Mouse (Mus musculus): ENCODE results near the gene A630095N17Rik.
A peak's percentile ranks its signal among the peaks of the same experiment; 100 is the strongest.
"Not testable (repeated sequence)": the region's sequence is repeated elsewhere in the genome, so short reads cannot be mapped to it uniquely, and the experiment has no call there.

A630095N17Rik gene

DNA sequence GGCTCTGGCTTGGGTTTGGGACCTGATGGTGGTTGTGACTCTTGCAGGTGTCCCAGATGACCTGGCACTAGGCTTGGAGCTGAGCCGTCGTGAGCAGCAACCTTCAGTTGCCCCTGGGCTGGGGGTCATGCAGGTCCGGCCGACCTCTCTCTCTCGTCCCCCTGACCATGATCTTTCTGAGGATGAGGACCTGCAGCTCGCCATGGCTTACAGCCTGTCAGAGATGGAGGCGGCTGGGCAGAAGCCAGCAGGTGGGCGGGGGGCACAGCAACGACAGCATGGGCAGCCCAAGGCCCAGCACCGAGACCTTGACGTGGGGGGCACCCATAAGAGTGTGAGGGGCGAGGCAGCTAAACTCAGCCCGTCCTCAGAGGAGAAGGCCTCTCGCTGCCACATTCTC, 11.5 kb upstream of the A630095N17Rik start:
- DNase-seq, result no peak

DNA sequence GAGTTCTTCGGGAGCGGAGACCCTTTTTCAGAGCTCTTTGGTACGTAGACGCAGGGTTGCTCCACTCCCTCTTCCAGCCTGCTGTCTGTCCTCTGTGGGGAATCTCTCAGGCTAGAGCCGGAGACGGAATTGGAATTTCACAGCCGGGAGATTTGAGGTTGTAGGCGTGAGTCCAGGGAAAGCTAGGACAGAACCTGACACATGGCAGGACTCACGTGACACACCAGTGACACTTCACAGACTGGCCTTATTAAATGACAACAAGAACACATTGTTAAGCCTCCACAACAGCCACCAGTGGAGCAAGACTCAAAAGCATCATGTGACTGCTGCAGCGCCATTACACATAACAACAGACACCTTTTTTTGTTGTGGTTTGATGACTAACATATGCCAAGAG, 7.7 kb upstream of the A630095N17Rik start:
- DNase-seq, result no peak

DNA sequence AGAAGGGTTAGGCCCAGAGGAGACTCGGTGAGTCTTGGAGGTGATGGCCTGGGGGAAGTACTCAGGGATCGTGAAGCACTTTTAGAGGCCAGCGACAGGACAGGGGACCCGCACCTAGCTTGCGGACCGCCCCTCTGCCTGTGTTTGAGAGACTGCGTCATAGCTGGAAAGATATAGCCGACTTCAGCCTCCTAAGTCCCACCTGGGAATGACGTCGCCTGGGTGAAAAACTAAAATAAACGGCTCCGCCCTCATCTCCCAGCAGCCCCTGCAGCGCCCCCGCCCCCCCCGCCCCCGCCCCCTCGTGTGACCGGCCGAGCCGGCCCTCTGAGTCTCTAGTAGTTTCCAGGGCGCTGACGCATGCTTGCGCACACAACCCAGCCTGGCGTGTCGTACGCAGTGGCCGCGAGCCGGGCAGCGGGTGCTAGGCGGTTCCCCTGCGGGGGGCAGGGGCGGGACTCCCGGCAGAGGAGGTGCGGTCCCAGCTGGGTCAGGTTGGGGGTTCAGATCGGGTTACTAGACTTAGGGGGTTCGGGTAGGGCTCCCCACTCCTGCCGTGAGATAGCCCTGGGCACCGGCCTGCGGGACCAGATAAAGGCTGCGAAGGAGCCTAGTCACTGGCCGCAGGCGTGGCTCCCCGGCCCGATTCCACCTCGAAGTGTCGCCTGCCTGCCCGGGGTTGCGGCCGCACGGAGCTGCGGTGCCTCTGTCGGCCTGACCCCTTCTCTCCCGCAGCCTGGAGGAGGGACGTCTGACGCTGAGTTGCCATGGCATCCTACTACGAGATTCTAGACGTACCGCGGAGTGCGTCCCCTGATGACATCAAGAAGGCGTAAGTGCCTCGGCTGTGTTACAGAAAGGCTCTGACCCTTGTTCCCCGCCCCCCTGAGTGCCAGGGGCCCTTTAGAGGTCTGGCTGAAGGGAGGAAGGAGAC, 4.5 kb upstream of the A630095N17Rik start, which contains the start of gene Dnajb2:
TSS of gene Dnajb2 (plus strand) at position 290 of the 934 bp plus-strand sequence.
- peak; percentile 89 to 92 for DNase-seq

DNA sequence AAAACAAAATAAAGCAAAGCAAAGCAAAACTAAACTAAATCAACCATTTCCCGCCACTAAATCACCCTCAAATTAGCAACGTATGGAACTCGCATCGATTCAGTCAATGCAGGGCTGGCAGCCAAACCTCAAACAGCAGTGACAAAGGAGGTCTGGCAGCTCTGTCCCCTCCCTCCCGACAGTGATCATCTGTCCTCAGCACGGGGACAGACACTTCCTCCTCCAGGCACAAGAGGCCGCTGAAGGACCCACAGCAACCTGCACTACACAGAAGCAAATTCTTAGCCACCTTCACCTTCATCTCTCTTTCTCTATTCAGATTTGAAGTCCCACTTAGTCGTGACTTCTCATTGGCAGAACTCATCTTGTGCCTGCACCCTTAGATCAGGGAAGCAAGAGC, 2.7 kb upstream of the A630095N17Rik start:
- DNase-seq, result peak; percentile 70 to 76

DNA sequence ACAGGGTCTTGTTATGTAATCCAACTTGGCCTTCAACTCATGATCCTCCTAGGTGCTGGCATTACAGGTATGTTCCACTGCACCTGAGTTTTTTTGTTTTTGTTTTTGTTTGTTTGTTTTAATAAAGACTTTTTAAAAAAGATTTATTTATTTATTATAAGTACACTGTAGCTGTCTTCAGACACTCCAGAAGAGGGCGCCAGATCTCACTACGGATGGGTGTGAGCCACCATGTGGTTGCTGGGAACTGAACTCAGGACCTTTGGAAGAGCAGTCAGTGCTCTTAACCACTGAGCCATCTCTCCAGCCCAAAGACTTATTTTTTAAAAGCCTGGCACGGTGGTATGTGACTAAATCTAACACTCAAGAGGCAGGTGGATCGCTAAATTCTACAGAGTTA, 587 bp upstream of the A630095N17Rik start:
- not testable (repeated sequence) for DNase-seq

DNA sequence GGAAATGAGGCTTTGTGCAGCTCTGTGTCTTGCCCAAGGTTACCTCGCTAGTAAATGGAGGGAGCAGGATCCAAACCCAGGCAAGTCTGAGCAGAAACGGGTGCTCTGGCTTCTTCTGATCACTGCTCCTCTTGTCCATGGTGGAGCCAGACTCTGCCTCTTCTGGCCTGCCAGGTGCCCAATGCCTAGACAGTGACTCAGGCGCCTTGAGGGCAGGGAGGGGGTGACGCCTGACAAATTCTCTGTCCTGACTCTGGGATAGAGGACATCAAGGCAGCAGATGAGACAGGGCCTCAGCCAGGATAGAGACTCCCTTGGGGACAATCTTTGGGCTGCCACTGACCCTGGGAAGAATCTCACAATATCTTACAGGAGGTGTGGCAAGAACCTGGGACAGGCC, 678 bp downstream of the A630095N17Rik start:
- DNase-seq, result no peak

DNA sequence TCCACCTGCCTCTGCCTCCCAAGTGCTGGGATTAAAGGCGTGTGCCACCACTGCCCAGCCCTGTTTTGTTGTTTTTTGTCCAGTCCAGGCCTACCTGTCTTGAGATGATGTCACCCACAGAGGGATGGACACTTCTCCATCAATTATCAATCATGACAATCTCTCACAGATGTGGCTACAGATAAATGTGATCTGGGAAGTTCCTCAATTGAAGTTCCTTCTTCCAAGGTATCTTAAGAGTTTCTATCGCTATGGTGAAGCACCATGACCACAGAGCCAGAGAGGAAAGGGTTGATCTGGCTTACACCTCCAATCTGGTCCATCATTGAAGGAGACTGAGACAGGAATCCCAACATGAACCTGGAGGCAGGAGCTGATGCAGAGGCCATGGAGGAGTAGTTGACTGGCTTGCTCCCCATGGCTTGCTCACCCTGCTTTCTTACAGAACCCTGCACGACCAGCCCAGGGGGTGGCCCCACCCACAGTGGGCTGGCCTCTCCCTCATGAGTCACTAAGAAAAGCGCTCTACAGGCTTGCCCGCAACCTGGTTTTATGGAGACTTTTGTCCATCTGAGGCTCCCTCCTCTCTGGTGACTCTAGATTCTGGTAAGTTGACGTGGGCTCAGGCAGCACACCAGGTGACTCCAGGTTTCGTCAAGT, 1.4 kb downstream of the A630095N17Rik start:
- DNase-seq, result no peak

DNA sequence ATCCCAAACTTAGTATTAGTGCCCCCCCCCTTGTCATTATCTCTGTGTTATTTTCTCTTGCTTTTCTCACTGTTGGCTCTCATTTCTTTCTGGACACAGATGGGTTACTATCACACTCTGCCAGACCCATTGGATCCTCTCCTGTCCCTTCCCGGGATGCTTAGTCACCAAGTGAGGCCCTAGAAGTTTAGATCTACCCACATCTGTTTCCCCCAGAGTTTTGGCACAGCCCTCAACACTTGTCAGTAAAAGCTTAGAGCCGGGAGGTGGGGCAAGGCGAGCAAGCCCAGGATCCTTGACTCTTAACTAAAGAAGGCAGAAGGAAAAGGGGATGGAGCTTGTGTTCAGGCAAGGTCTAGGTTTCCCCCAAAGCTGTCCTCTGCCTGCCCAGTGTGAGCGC, 2.7 kb downstream of the A630095N17Rik start:
- DNase-seq, result no peak

DNA sequence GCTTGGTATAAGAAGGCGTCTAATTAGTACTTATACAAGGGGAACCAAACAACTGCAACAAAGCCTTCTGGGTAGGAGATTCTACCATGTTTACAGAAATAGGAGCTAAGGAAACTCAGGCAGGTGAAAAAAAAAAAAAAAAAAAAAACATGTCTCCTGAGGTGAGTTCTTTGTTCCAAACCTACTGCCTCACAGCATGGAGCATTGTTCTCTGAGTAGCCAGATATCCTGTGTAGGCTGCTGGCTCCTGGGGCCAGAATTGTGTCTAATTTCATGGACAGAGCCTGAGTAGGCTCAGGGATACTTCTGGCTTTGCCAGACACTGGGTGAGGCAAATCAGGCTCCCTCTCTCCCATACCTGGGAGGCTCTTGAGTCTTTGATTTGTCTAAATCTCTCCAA, 4.2 kb downstream of the A630095N17Rik start:
- DNase-seq, result no peak

DNA sequence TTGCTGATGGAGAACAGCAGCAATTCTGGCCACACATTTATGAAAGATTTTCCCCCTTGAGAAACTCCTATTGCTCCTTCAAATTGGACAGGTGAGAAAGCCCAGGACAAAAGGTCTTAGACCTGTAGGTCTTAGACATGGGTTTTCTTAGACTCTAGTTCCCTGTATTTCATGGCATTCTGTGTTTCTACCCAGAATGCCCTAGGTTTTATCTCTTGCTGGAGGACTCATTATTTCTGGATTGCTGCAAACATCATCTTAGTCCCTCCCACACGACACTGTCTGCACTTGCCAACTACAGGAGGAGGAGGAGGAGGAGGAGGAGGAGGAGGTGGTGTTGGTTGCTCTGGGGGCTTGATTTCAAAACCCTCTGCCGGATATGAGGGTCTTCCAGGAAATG, 5.8 kb downstream of the A630095N17Rik start:
- DNase-seq, result no peak

DNA sequence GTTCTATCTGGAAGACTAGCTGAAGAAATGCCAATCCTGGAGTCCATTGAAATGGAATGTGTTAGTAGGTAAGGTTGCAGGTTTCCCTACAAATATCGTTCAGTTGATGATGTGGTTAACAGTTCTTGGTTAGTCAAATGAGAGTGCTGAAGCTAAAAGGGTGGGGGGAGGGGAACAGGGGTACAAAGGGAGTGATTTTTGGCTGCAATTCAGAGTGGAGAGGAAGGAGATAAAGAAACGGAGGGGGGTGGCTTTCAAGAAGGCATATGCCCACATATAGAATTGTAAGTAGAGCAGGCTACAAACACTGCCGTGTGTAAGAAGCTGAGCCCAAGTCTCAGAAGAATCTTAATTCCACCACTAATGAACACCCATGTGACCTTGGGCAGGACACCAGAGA, 6.4 kb downstream of the A630095N17Rik start:
- no peak for DNase-seq

DNA sequence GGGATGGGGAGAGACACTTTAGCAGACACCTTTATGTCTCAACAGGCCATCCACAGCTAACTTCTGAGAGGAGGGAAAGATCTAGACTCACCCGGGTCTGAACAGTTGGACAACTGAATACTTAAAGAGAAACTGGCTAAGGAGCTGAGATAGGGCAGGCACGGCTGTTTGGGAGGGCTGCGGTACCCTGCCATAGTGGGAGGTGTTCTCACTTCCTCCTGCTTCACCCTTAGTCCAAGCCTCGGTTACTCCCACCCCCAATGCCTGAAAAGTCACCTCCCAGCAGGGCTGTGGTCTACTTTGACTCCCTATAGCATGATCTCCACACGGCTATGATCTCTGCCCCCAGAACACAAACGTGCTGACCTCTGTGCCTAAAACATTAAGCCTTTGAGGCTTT, 8.4 kb downstream of the A630095N17Rik start:
- peak; percentile 30 to 38 for DNase-seq

DNA sequence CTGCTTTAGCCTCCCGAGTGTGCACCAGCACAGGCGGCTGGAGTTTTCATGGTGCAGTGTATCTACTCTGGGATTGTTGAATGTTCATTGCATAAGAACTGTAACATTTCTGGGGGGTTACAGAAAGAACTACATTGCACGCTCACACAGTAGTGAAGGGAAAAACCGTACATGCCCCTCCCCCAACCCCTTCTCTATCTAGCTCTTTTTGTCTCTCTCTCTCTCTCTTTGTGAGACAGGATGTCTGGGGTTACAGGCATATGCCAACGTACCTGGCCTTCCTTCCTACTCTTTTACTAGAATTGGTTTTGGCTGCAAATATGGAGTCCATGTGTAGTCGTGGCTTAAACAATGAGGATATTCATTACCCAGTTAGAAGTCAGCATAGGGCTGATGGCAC, 9.0 kb downstream of the A630095N17Rik start:
- DNase-seq, result no peak

DNA sequence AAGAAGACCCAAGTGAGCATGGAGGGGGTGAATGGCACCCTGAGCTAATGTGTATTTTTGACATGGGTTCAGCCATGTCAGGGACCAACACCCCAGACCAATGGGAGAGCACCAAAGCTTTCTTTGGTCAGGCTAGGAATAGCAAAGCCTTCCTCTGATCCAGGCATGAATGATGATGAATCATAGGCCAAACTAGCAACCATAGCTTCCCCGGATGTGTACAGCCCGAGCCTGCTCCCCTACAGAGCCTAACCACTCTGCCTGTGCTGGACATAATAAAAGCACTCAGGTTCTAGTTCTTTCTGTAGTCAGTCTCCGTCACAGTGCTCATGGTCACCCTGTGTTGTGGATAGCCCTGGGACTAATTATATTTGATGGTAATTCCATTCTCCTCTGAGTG, 10.4 kb downstream of the A630095N17Rik start:
- no peak for DNase-seq

DNA sequence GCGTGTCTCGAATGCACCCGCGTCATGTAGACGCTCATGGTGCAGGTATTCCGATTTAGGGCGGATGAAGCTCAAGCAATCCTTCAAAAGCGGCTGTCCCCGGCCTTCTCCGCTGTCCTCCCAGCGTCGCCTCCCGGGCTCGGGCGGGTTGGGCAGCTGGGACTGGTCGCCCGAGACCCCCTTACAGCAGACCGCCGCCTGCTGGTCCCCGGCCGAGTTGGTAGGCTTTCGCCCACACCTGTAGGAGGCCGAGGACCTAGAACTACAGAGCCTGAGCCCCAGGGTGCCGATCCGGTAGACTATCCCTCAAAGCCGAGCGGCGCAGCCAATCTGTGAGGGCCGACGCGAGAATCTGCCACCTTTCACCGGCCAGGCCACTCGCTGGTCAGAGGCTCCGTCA, 12.4 kb downstream of the A630095N17Rik start, which contains the start of gene Tuba4a:
TSS of gene Tuba4a (minus strand) at position 335 of the 400 bp plus-strand sequence.
- no peak for DNase-seq

DNA sequence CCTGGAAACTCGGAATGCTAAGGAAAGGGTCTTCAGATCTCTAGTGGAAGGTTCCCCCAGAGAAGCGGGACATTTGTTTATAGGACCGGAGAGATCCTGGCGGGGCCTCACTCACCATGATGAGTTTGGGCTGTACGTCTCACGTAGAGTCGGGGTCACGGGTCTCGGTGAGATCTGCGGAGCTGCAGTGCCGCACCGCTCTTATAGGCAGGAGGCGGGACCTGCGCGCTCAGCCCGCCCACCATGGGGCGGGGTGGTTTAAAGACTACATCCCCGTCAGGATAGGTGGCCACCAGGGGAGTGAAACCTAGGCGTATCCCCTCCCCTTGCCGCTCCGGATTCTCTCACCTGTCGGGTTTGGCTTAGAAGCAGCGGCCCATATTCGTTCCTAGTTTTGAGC, 12.8 kb downstream of the A630095N17Rik start:
- peak; percentile 99 for DNase-seq

DNA sequence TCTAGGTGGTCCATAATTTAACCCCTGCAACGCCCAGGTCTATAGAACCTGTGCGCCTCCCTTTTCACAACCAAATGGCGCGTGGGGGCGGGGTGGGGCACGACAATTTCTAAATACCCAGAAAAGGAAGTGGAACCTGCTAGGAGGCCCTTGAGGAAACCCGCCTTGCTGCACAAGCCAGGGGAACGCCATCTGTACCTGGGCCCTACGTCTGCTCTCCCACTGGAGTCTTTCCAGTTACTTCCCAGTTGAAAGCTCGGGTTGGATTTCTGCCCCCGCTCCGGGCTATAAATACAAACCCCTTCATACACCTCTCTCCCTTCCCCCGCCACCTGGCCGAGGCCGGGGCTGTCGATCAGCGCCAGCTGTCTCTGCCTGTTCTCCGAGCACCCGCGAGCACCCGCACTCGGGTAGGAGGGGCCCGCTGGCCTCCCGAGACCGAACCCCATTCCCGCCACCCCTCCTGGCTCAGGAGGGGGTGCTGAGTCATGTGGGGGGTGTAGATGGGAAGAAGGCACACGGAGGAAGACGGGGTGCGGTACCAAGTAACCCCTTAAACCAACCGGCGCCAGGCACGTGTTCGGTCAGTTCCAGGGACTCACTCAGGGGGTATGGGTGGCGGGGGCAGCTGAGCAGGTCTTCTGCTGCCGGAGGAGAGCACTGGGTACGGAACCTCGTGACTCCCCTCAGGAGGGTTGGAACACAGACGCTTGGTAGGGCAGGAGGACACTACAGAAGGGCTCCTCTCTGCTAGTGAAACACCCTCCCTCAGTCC, 13.5 kb downstream of the A630095N17Rik start:
- peak; percentile 82 to 85 for DNase-seq

DNA sequence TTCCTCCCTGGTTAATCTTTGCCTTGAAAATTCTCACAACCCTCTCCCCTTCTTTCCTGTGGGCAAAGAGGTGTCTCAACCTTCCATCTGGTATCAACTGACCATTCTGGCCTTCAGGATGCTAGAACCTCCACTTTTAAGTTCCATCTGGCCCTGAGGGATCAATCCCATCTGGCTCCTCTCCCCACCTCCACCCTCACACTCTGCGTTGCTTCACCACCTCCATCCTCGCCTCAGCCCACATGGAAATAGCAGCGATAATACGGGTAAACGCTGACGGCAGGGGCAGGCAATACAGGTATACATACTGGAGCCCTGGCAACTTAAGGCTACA, 14.0 kb downstream of the A630095N17Rik start:
- DNase-seq, result no peak

DNA sequence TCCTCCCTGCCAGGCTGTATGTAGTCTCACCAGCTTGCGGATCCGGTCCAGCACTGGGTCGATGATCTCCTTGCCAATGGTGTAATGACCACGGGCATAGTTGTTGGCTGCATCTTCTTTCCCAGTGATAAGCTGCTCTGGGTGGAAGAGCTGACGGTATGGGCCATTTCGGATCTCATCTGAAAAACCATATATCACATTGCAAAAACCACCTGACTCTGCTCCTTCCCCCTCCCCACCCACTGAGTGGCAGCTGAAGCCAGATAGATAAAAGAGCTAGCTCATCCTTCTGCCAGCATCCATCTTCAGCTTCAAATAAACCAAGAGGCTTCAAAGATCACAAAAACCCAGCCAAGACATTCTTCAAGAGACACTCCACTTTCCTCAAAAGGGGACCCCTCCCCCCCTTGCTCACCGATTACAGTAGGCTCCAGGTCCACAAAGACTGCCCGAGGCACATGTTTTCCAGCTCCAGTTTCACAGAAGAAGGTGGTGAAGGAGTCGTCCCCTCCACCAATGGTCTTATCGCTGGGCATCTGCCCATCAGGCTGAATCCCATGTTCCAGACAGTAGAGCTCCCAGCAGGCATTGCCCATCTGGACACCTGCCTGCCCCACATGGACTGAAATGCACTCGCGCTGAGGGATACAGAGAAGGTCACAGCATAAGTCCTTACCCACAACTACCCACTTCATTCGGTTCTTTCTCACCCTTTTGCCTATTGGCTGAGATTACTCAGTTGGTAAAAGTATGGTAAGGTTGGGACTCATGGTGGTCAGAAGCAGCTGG, 14.9 kb downstream of the A630095N17Rik start:
- DNase-seq, result no peak

DNA sequence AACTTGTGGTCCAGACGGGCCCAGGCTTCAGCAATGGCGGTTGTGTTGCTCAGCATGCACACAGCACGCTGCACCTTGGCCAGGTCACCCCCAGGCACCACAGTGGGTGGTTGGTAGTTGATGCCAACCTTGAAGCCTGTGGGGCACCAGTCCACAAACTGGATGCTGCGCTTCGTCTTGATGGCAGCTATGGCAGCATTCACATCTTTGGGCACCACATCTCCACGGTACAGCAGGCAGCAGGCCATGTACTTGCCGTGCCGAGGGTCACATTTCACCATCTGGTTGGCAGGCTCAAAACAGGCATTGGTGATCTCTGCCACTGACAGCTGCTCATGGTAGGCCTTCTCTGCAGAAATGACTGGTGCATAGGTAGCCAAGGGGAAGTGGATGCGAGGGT, 16.1 kb downstream of the A630095N17Rik start:
- DNase-seq, result no peak

DNA sequence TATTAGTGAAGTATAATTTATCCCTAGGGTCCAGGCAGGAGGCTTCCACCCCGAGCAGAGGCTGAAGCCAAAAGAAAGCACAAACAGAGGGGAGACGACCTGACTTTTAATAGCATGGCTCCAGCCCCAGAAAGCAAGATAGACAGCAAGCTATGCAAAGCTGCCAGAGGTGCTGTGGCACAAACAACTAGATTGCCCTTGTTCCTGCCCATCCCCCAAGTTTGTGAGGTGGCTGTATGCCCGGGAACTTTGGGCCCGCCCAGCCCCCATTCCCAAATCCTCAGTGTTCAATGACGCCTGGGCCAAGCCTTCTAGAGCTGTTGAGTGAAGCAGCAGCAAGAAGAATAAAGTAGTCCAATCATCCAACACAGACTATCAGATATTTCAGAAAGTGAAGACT, 17.0 kb downstream of the A630095N17Rik start:
- DNase-seq, result no peak

DNA sequence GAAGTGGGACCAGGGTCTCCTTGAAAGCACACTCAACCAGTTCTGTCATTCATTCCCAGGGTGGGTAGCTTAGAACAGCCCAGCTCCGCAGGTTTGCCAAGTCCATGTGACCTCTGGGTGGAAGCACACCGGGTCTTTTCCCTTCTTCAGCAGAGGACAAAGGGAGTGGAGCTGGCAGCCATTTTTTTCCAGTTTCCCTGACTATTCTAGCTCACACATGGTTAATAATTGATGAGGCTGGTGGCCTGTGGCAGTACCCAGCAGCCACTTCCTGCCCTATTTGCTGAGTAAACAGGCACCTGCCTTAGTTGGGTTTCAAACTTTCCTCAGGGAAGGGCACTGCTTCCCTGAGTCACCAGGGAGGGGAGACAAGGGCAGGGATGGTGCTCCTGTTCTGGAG, 17.5 kb downstream of the A630095N17Rik start:
- no peak for DNase-seq

DNA sequence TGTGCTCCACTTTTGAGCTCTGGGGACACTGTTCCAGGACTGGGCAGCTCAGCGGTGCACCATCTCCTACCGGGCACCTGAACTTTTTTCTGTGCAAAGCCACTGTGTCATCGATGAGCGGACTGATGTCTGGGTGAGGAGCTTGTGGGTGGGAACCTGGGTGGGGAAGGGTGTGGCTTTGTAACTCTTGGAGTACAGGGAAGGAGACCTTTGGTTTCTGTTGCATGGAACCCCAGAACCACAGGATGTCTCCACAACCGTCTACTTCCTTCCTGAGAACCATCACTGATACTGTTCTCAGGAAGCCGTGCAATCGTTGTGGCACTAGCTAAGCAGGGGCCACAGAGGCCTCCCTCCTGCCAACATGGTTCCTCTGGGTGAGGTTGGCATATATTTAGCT, 18.8 kb downstream of the A630095N17Rik start:
- no peak for DNase-seq

Data from B cell, adult 2 months (primary cell).